Mouse (Mus musculus) megakaryocyte, embryonic 14.5 days (primary cell): ENCODE data around the gene Akap6.

ENCODE experiments used
- FLI1 ChIP-seq: IDR thresholded peaks from 2 replicates; pipeline ENCODE4 v1.6.1; 2012; ENCODE audit warnings: low read length, inconsistent platforms, mixed read lengths
- GATA1 ChIP-seq: IDR thresholded peaks from 3 replicates; pipeline ENCODE4 v1.6.1; 2012; ENCODE audit warnings: mixed read lengths, low read length, inconsistent platforms, borderline replicate concordance

GRCm38 (mm10) chr12:52729396-52729795 is 30.2 kb downstream of the Akap6 start:
- no peak for TF ChIP-seq GATA1
- TF ChIP-seq FLI1 = no peak
